Mouse (Mus musculus): ENCODE results near the gene Aqp1.

Aqp1 gene

GRCm38 (mm10) chr6:55356976-55357635 lies 20.9 kb downstream of the Aqp1 start:
- no peak for ATAC-seq (ENCODE audit: low TSS enrichment)

- ATAC-seq (ENCODE audit: low TSS enrichment): no peak
Measured at GRCm38 (mm10) chr6:55357636-55358031, 21.4 kb downstream of the Aqp1 start.

GRCm38 (mm10) chr6:55358731-55359143 lies 22.5 kb downstream of the Aqp1 start:
- ATAC-seq (ENCODE audit: low TSS enrichment): peak; percentile 83

GRCm38 (mm10) chr6:55362663-55363062 lies 26.4 kb downstream of the Aqp1 start:
- no peak for ATAC-seq (ENCODE audit: low TSS enrichment)

GRCm38 (mm10) chr6:55367126-55367525 lies 30.9 kb downstream of the Aqp1 start:
- ATAC-seq (ENCODE audit: low TSS enrichment): peak; percentile 50; the same call in 1 of the 2 replicates

- ATAC-seq (ENCODE audit: low TSS enrichment): no peak
Measured at GRCm38 (mm10) chr6:55370831-55371230, 34.6 kb downstream of the Aqp1 start.

- no peak for ATAC-seq (ENCODE audit: low TSS enrichment)
Measured at GRCm38 (mm10) chr6:55376076-55376475, 39.8 kb downstream of the Aqp1 start, which contains the start of gene Ghrhr. Gene Ghrhr, plus strand, starts transcription at chr6:55376295.

GRCm38 (mm10) chr6:55376511-55376910 lies 40.3 kb downstream of the Aqp1 start:
- ATAC-seq (ENCODE audit: low TSS enrichment): no peak

- no peak for ATAC-seq (ENCODE audit: low TSS enrichment)
Measured at GRCm38 (mm10) chr6:55377461-55377860, 41.2 kb downstream of the Aqp1 start.

- peak; percentile 91 for ATAC-seq (ENCODE audit: low TSS enrichment)
Measured at GRCm38 (mm10) chr6:55379641-55380335, 43.6 kb downstream of the Aqp1 start.

- ATAC-seq (ENCODE audit: low TSS enrichment): no peak
Measured at GRCm38 (mm10) chr6:55381966-55382365, 45.7 kb downstream of the Aqp1 start.

GRCm38 (mm10) chr6:55383897-55384296 lies 47.7 kb downstream of the Aqp1 start:
- peak; percentile 61; the same call in 1 of the 2 replicates for ATAC-seq (ENCODE audit: low TSS enrichment)

GRCm38 (mm10) chr6:55384356-55384951 lies 48.2 kb downstream of the Aqp1 start:
- no peak for ATAC-seq (ENCODE audit: low TSS enrichment)

GRCm38 (mm10) chr6:55388546-55389169 lies 52.4 kb downstream of the Aqp1 start:
- ATAC-seq (ENCODE audit: low TSS enrichment): no peak

GRCm38 (mm10) chr6:55389321-55389720 lies 53.1 kb downstream of the Aqp1 start:
- ATAC-seq (ENCODE audit: low TSS enrichment): no peak

GRCm38 (mm10) chr6:55391814-55392213 lies 55.6 kb downstream of the Aqp1 start:
- ATAC-seq (ENCODE audit: low TSS enrichment): no peak

- no peak for ATAC-seq (ENCODE audit: low TSS enrichment)
Measured at GRCm38 (mm10) chr6:55392453-55392852, 56.2 kb downstream of the Aqp1 start.

GRCm38 (mm10) chr6:55394854-55395253 lies 58.6 kb downstream of the Aqp1 start:
- peak; percentile 47 for ATAC-seq (ENCODE audit: low TSS enrichment)

GRCm38 (mm10) chr6:55396176-55396575 lies 59.9 kb downstream of the Aqp1 start:
- ATAC-seq (ENCODE audit: low TSS enrichment): peak; percentile 53

- ATAC-seq (ENCODE audit: low TSS enrichment): peak; percentile 65
Measured at GRCm38 (mm10) chr6:55396622-55397041, 60.4 kb downstream of the Aqp1 start.

All from frontal cortex, adult (tissue).